Mouse (Mus musculus): ENCODE data around the gene Impg1.
A peak's percentile ranks its signal among the peaks of the same experiment; 100 is the strongest.
"Not testable (repeated sequence)": the region's sequence is repeated elsewhere in the genome, so short reads cannot be mapped to it uniquely, and the experiment has no call there.

Impg1 gene

GRCm38 (mm10) chr9:80344451-80345000 lies 120.8 kb downstream of the Impg1 start:
- DNase-seq (ENCODE audit: low read depth, low spot score), result no peak

- peak; percentile 90 for DNase-seq (ENCODE audit: low read depth, low spot score)
Observed at GRCm38 (mm10) chr9:80342520-80342919, 122.8 kb downstream of the Impg1 start.

GRCm38 (mm10) chr9:80341756-80342155 lies 123.5 kb downstream of the Impg1 start:
- peak; percentile 91 for DNase-seq (ENCODE audit: low read depth, low spot score)

GRCm38 (mm10) chr9:80340927-80341326 lies 124.4 kb downstream of the Impg1 start:
- DNase-seq (ENCODE audit: low read depth, low spot score), result peak; percentile 27

- DNase-seq (ENCODE audit: low read depth, low spot score), result no peak
Observed at GRCm38 (mm10) chr9:80338026-80338425, 127.3 kb downstream of the Impg1 start.

- DNase-seq (ENCODE audit: low read depth, low spot score), result no peak
Observed at GRCm38 (mm10) chr9:80335660-80336357, 129.5 kb downstream of the Impg1 start.

- no peak for DNase-seq (ENCODE audit: low read depth, low spot score)
Observed at GRCm38 (mm10) chr9:80333998-80334605, 131.2 kb downstream of the Impg1 start.

- DNase-seq (ENCODE audit: low read depth, low spot score), result no peak
Observed at GRCm38 (mm10) chr9:80333466-80333865, 131.8 kb downstream of the Impg1 start.

GRCm38 (mm10) chr9:80332153-80332552 lies 133.1 kb downstream of the Impg1 start:
- peak; percentile 80 for DNase-seq (ENCODE audit: low read depth, low spot score)

- not testable (repeated sequence) for DNase-seq (ENCODE audit: low read depth, low spot score)
Observed at GRCm38 (mm10) chr9:80321051-80321887, 144.0 kb downstream of the Impg1 start.

GRCm38 (mm10) chr9:80318027-80318426 lies 147.3 kb downstream of the Impg1 start:
- peak; percentile 43 for DNase-seq (ENCODE audit: low read depth, low spot score)

GRCm38 (mm10) chr9:80315922-80316321 lies 149.4 kb downstream of the Impg1 start:
- no peak for DNase-seq (ENCODE audit: low read depth, low spot score)

- peak; percentile 72 for DNase-seq (ENCODE audit: low read depth, low spot score)
Observed at GRCm38 (mm10) chr9:80313610-80314009, 151.7 kb downstream of the Impg1 start.

GRCm38 (mm10) chr9:80307629-80308028 lies 157.7 kb downstream of the Impg1 start:
- no peak for DNase-seq (ENCODE audit: low read depth, low spot score)

GRCm38 (mm10) chr9:80306853-80307252 lies 158.4 kb downstream of the Impg1 start:
- no peak for DNase-seq (ENCODE audit: low read depth, low spot score)

GRCm38 (mm10) chr9:80306390-80306789 lies 158.9 kb downstream of the Impg1 start:
- no peak for DNase-seq (ENCODE audit: low read depth, low spot score)

- peak; percentile 38 for DNase-seq (ENCODE audit: low read depth, low spot score)
Observed at GRCm38 (mm10) chr9:80303518-80303917, 161.8 kb downstream of the Impg1 start.

- no peak for DNase-seq (ENCODE audit: low read depth, low spot score)
Observed at GRCm38 (mm10) chr9:80299031-80299430, 166.2 kb downstream of the Impg1 start.

- no peak for DNase-seq (ENCODE audit: low read depth, low spot score)
Observed at GRCm38 (mm10) chr9:80296086-80296485, 169.2 kb downstream of the Impg1 start.

GRCm38 (mm10) chr9:80293056-80293584 lies 172.2 kb downstream of the Impg1 start:
- DNase-seq (ENCODE audit: low read depth, low spot score), result peak; percentile 61

- no peak for DNase-seq (ENCODE audit: low read depth, low spot score)
Observed at GRCm38 (mm10) chr9:80286845-80287244, 178.4 kb downstream of the Impg1 start.

All from A20 (cell line).